Mouse (Mus musculus): ENCODE data around the gene Prkca. TPM values are rescaled to one million over a fixed set of nuclear protein-coding genes. Genes with fewer than 3 reads are reported as not detected.
A peak's percentile ranks its signal among the peaks of the same experiment; 100 is the strongest.

Prkca gene
- polyA plus RNA-seq, 1 experiment from 2014 or later, result 12.9 TPM

GRCm38 (mm10) chr11:108025726-108026425 lies 317.9 kb downstream of the Prkca start:
- no peak overlapping the region for H3K9ac ChIP-seq
- H3K27me3 ChIP-seq (replicated peaks), result no peaks in the 10 kb centered on the region
- ATAC-seq (ENCODE audit: extremely low read depth, insufficient number of reproducible peaks, low FRiP score, low TSS enrichment), result no peak
- no peak overlapping the region for H3K27ac ChIP-seq (replicated peaks)
- no peak overlapping the region for H3K4me2 ChIP-seq
- no peak overlapping the region for H3K4me3 ChIP-seq
- whole genome bisulfite sequencing, result 65% methylated on average over 7 of the region's 7 CpGs
- no peaks in the 10 kb centered on the region for H3K9me3 ChIP-seq
- H3K4me1 ChIP-seq, result peaks cover 12% of the 10 kb centered on the region
- no peaks in the 10 kb centered on the region for H3K36me3 ChIP-seq

GRCm38 (mm10) chr11:108023188-108023587 lies 320.5 kb downstream of the Prkca start:
- whole genome bisulfite sequencing, result 58% methylated on average over 14 of the region's 14 CpGs
- Histone ChIP-seq H3K9ac (no peak overlapping the region), H3K27ac (replicated peaks) (no peak overlapping the region), H3K4me2 (no peak overlapping the region), H3K9me3 (no peaks in the 10 kb centered on the region), H3K4me1 (peaks cover 7% of the 10 kb centered on the region), H3K36me3 (no peaks in the 10 kb centered on the region), H3K27me3 (replicated peaks) (no peaks in the 10 kb centered on the region), H3K4me3 (no peak overlapping the region)
- no peak for ATAC-seq (ENCODE audit: extremely low read depth, insufficient number of reproducible peaks, low FRiP score, low TSS enrichment)

- no peak overlapping the region for H3K4me3 ChIP-seq
- no peaks in the 10 kb centered on the region for H3K9me3 ChIP-seq
- WGBS, result 74% methylated on average over 3 of the region's 3 CpGs
- no peak for ATAC-seq (ENCODE audit: extremely low read depth, insufficient number of reproducible peaks, low FRiP score, low TSS enrichment)
- no peaks in the 10 kb centered on the region for H3K27me3 ChIP-seq (replicated peaks)
- H3K27ac ChIP-seq (replicated peaks), result no peak overlapping the region
- peaks cover 7% of the 10 kb centered on the region; the same call in 1 of the 2 replicates for H3K4me1 ChIP-seq
- no peaks in the 10 kb centered on the region for H3K36me3 ChIP-seq
- no peak overlapping the region for H3K9ac ChIP-seq
- H3K4me2 ChIP-seq, result no peak overlapping the region
Measured at GRCm38 (mm10) chr11:108020889-108021288, 322.8 kb downstream of the Prkca start.

GRCm38 (mm10) chr11:108015284-108015683 lies 328.4 kb downstream of the Prkca start:
- Histone ChIP-seq H3K4me2 (no peak overlapping the region), H3K36me3 (no peaks in the 10 kb centered on the region), H3K27ac (replicated peaks) (no peak overlapping the region), H3K4me3 (no peak overlapping the region), H3K9me3 (no peaks in the 10 kb centered on the region), H3K4me1 (peaks cover 3% of the 10 kb centered on the region; the same call in 1 of the 2 replicates), H3K27me3 (replicated peaks) (no peaks in the 10 kb centered on the region), H3K9ac (no peak overlapping the region)
- WGBS, result 35% methylated on average over 5 of the region's 5 CpGs
- ATAC-seq (ENCODE audit: extremely low read depth, insufficient number of reproducible peaks, low FRiP score, low TSS enrichment), result no peak

- H3K36me3 ChIP-seq, result 0 out of 2 replicates have a peak, but pooled peaks cover under 1% of the 10 kb centered on the region
- H3K4me1 ChIP-seq, result peaks cover 3% of the 10 kb centered on the region; the same call in 1 of the 2 replicates
- no peaks in the 10 kb centered on the region for H3K9me3 ChIP-seq
- no peak overlapping the region for H3K4me2 ChIP-seq
- no peak overlapping the region for H3K9ac ChIP-seq
- no peak for ATAC-seq (ENCODE audit: extremely low read depth, insufficient number of reproducible peaks, low FRiP score, low TSS enrichment)
- no peaks in the 10 kb centered on the region for H3K27me3 ChIP-seq (replicated peaks)
- 64% methylated on average over 5 of the region's 5 CpGs for WGBS
- no peak overlapping the region for H3K27ac ChIP-seq (replicated peaks)
- H3K4me3 ChIP-seq, result no peak overlapping the region
Measured at GRCm38 (mm10) chr11:108013390-108013789, 330.3 kb downstream of the Prkca start.

- no peak for ATAC-seq (ENCODE audit: extremely low read depth, insufficient number of reproducible peaks, low FRiP score, low TSS enrichment)
- no peak overlapping the region for H3K27ac ChIP-seq (replicated peaks)
- H3K4me2 ChIP-seq, result no peak overlapping the region
- 0 out of 2 replicates have a peak, but pooled peaks cover 4% of the 10 kb centered on the region for H3K36me3 ChIP-seq
- H3K4me1 ChIP-seq, result peaks cover 6% of the 10 kb centered on the region; the same call in 1 of the 2 replicates
- no peak overlapping the region for H3K9ac ChIP-seq
- no peaks in the 10 kb centered on the region for H3K9me3 ChIP-seq
- H3K27me3 ChIP-seq (replicated peaks), result no peaks in the 10 kb centered on the region
- WGBS, result 77% methylated on average over 4 of the region's 4 CpGs
- H3K4me3 ChIP-seq, result no peak overlapping the region
Measured at GRCm38 (mm10) chr11:108010465-108010864, 333.3 kb downstream of the Prkca start.

GRCm38 (mm10) chr11:107998891-107999290 lies 344.8 kb downstream of the Prkca start:
- ATAC-seq (ENCODE audit: extremely low read depth, insufficient number of reproducible peaks, low FRiP score, low TSS enrichment), result no peak
- H3K9ac ChIP-seq, result no peak overlapping the region
- no peaks in the 10 kb centered on the region for H3K9me3 ChIP-seq
- no peak overlapping the region for H3K4me2 ChIP-seq
- 68% methylated on average over 3 of the region's 3 CpGs for WGBS
- H3K36me3 ChIP-seq, result peaks cover 3% of the 10 kb centered on the region; the same call in 1 of the 2 replicates
- H3K27me3 ChIP-seq (replicated peaks), result no peaks in the 10 kb centered on the region
- no peak overlapping the region for H3K27ac ChIP-seq (replicated peaks)
- H3K4me3 ChIP-seq, result no peak overlapping the region
- peaks cover 12% of the 10 kb centered on the region for H3K4me1 ChIP-seq

- no peak for ATAC-seq (ENCODE audit: extremely low read depth, insufficient number of reproducible peaks, low FRiP score, low TSS enrichment)
- no peaks in the 10 kb centered on the region for H3K9me3 ChIP-seq
- H3K4me2 ChIP-seq, result no peak overlapping the region
- H3K9ac ChIP-seq, result no peak overlapping the region
- no peak overlapping the region for H3K4me3 ChIP-seq
- WGBS, result 74% methylated on average over 11 of the region's 11 CpGs
- peaks cover 25% of the 10 kb centered on the region for H3K4me1 ChIP-seq
- no peaks in the 10 kb centered on the region for H3K27me3 ChIP-seq (replicated peaks)
- peaks cover 3% of the 10 kb centered on the region; the same call in 1 of the 2 replicates for H3K36me3 ChIP-seq
- H3K27ac ChIP-seq (replicated peaks), result no peak overlapping the region
Measured at GRCm38 (mm10) chr11:107996896-107997670, 346.6 kb downstream of the Prkca start.

GRCm38 (mm10) chr11:107994487-107994886 lies 349.2 kb downstream of the Prkca start:
- peaks cover 26% of the 10 kb centered on the region for H3K4me1 ChIP-seq
- ATAC-seq (ENCODE audit: extremely low read depth, insufficient number of reproducible peaks, low FRiP score, low TSS enrichment), result no peak
- no peaks in the 10 kb centered on the region for H3K9me3 ChIP-seq
- no peaks in the 10 kb centered on the region; the same call in 1 of the 2 replicates for H3K36me3 ChIP-seq
- H3K9ac ChIP-seq, result no peak overlapping the region
- no peaks in the 10 kb centered on the region for H3K27me3 ChIP-seq (replicated peaks)
- no peak overlapping the region for H3K27ac ChIP-seq (replicated peaks)
- no peak overlapping the region for H3K4me3 ChIP-seq
- H3K4me2 ChIP-seq, result no peak overlapping the region
- WGBS, result 51% methylated on average over 6 of the region's 6 CpGs

- 59% methylated on average over 3 of the region's 3 CpGs for WGBS
- Histone ChIP-seq H3K9ac (no peak overlapping the region), H3K36me3 (no peaks in the 10 kb centered on the region; the same call in 1 of the 2 replicates), H3K9me3 (no peaks in the 10 kb centered on the region), H3K4me2 (no peak overlapping the region), H3K4me1 (peaks cover 26% of the 10 kb centered on the region), H3K27ac (replicated peaks) (no peak overlapping the region), H3K4me3 (no peak overlapping the region), H3K27me3 (replicated peaks) (no peaks in the 10 kb centered on the region)
- no peak for ATAC-seq (ENCODE audit: extremely low read depth, insufficient number of reproducible peaks, low FRiP score, low TSS enrichment)
Measured at GRCm38 (mm10) chr11:107993792-107994191, 349.9 kb downstream of the Prkca start.

GRCm38 (mm10) chr11:107992500-107992899 lies 351.2 kb downstream of the Prkca start:
- peak; percentile 66; the same call in 1 of the 2 replicates for ATAC-seq (ENCODE audit: extremely low read depth, insufficient number of reproducible peaks, low FRiP score, low TSS enrichment)
- Histone ChIP-seq H3K4me2 (peak overlapping the region; percentile 43), H3K9ac (peak overlapping the region; percentile 48), H3K4me1 (peaks cover 23% of the 10 kb centered on the region), H3K9me3 (no peaks in the 10 kb centered on the region), H3K4me3 (no peak overlapping the region), H3K36me3 (no peaks in the 10 kb centered on the region; the same call in 1 of the 2 replicates), H3K27ac (replicated peaks) (peak overlapping the region; percentile 82), H3K27me3 (replicated peaks) (no peaks in the 10 kb centered on the region)
- WGBS, result 12% methylated on average over 11 of the region's 11 CpGs
